Mouse (Mus musculus) mouse embryonic stem cell (cell line): ENCODE results near the gene Zfp318.

Experiments used
- in situ Hi-C, 2 experiments: fragments of 300-500 bp; cut with MboI; formaldehyde crosslinking; loops; 1 replicate in 1 of 2; 3 replicates in 1 of 2; pipeline ENCODE4 v1.14.3; 2019 to 2020; ENCODE audit warnings: low sequenced_read_pairs in 2 of 2, low pct_unique_long_range_greater_than_20kb in 1 of 2, mixed read lengths in 1 of 2; ENCODE audit not compliant: unreplicated experiment in 1 of 2

Zfp318 gene

GRCm38 (mm10) chr17:46439176-46439575, 55.6 kb downstream of the Zfp318 start:
- in situ Hi-C loops: no loop called here

GRCm38 (mm10) chr17:46444839-46445579, 61.5 kb downstream of the Zfp318 start:
- in situ Hi-C loops: no loop called here

DNA sequence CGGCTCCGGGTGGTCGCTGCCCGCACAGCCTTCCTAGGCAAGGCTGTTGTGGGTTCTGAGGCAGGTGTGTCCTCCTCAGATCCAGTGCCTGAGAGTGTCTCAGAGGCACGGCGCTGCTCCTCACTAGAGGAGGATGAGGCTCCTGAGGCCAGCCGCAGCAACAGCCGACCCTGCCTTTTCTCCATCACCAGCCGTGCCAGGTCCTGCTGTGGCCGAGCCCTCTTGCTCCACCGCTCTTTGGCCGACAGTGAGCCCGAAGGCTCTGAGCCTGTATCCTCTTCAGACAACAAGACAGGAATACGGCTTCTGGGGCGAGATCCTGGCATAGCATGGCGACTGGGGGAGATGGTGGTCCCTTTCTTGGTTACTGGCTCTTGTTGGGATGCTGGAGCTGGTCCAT, 62.7 kb downstream of the Zfp318 start:
- in situ Hi-C loops: no loop called here

- in situ Hi-C loops: no loop called here
Measured at GRCm38 (mm10) chr17:46452683-46453082, 69.2 kb downstream of the Zfp318 start.

DNA sequence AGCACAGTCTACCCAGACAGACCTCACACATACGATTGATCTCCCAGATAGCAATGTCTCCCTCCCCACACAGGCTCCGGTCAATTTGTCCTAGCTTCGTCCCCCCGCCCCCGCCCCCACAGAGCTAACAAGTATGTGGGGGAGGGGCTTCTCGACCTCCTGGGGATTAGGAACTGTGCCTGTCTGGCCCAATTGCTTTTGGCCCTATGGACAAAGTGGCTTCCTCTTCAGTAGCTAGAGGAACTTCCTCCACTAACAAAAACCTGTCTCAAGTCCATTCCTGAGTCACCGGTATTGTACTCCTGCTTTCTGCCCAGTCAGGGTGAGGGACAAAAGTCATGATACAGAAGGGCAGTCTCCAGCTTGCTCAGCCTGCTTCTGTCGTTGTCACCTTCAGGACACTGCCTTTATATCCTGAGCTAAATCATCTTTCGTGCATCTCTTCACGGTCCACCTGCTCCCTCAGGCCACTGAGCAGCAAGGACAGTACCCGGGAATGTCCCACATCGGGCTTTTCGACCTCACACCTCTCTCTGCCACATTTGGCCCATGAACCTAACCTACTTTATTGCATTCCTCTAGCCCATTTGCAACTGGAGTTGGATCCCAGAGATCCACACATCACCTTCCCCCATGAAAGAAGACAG, 69.9 kb downstream of the Zfp318 start:
- in situ Hi-C loops: no loop called here

DNA sequence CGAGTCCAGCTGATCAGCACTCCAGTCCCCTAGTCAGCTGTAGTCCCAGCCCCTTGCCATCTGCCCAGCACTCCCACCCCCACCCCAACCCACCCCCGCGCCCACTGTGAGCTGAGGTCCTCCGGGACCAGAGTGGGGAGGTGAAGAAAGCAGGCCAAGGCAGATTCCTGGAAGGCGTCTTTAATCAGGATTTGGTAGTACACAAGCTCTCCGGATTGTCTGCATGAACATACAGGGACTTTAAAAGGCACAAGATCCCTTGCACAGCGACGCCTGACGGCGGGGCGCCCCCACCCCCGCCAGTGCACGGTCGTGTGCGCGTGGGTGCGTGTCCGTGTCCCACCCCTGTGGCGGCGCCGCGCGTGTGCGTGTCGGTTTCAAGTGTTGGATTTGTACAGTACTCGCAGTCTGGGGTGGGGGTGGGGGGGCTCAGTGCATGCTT, 70.5 kb downstream of the Zfp318 start:
- in situ Hi-C loops: no loop called here

- in situ Hi-C loops: no loop called here
Measured at GRCm38 (mm10) chr17:46454539-46454938, 71.0 kb downstream of the Zfp318 start.

DNA sequence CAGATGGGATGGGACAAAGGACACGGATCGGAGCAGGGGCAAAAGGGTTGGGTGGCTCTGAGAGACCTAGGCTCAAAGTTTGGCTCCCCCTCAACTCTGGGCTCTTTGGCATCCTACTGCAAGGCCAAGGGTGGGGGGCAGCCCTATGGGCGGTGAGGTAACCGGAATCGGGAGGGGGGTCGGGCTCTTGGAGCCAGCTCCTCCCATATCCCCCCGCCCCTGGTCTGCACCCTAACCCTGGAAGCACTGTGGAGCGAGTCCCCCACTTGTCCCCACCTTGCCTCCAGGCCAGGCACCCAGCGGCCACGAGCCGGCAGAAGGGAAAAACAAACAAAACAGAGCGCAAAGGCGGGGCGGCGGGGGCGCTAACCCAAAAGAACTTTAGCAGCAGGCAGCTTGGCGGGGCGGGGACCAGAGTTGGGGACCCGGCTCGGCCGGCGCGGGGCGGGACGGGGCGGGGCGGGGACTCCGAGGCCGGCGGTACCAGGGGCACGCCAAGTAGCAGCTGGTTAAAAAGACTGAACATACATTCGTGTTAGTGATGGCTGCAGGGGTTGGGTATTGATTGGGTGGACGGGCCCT, 71.7 kb downstream of the Zfp318 start:
- in situ Hi-C loops: no loop called here

DNA sequence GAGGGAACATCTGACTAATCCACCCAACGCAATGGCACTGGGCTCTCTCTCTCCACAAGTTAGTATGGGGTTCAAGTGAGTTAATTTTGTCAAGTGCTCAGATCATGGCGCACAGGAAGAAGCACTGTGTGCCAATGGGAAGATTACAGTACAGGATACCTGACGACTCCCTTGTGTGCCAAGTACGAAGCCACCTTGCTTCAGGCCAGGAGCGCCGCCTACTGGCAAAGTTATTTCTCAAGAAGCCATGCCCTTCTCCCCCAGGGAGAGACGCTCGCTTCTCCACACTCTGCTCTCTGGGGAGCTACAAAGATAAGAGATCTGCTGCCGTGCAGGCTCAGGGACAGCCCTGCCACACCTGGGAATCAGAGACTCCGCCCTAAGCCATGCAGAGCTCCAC, 74.3 kb downstream of the Zfp318 start:
- in situ Hi-C loops: no loop called here

DNA sequence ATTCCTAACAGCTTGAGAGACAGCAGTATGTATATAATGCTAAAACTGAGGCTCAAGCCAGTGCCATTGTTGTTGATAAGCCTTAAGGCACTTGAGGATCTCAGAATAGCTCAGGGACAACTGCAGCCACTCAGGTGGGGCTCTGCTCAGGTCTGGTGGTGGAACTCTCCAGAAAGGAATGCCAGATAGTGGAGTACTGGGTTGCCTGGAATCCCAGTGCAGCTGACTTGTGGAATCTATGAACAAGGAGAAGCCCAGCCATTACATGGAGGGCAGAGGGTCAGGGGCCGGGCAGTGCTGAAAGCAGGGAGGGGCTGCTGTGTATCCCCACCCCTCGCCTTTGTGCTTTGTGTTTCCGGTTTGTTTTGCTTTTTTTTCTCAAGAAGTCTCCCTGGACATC, 74.9 kb downstream of the Zfp318 start:
- in situ Hi-C loops: no loop called here

GRCm38 (mm10) chr17:46460673-46461072, 77.1 kb downstream of the Zfp318 start:
- in situ Hi-C loops: no loop called here

DNA sequence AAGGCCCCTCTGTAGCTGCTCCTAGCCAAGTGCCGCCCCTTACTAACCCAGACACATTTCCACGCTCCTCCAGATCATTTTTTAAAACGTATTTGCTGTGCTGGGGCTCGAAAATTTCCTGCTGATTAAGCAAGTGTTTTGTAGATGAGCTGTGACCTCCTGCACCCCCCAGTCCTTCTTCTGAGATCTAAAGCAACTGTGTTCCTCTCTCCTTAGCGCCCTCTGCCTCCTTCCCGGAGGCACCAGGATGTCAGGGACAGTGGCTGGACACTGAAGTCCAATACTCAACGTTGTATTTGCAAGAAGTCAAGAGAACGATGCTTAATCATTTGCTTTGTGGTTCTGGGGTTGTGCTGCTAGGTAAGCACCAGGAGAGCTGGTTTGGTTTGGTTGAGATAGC, 77.8 kb downstream of the Zfp318 start:
- in situ Hi-C loops: no loop called here

DNA sequence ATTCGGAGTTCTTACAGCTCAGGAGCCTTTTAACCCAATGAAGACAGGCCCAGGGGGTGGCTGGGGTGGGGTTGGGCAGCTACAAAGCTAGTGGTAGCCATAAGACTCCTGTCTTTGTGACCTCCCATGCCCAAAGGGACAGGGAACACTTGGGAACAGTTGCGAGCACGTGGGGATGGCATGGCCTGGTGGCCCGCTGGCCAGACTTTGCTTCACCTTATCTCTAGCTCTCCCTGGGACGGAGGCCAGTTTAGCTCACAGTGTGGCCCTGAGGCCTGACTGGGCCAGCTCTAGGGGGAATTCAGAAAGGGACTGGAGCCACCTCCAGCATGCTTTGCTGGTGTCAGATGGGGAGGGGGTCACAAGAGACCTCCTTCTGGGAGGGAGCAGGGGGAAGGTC, 78.7 kb downstream of the Zfp318 start:
- in situ Hi-C loops: no loop called here

GRCm38 (mm10) chr17:46467830-46468229, 84.3 kb downstream of the Zfp318 start:
- in situ Hi-C loops: no loop called here
